Mouse (Mus musculus) cortical plate, adult 2 months (tissue): Measurements from ENCODE around the gene Ccser1. TPM values are rescaled to one million over a fixed set of nuclear protein-coding genes. Genes with fewer than 3 reads are reported as not detected.

Source experiments
- H3K27ac ChIP-seq: fragments of 200-500 bp; 2 replicates; pipeline ENCODE4 v1.5.1; 2012; ENCODE audit warnings: low read length, control low read depth, inconsistent platforms; ENCODE audit not compliant: insufficient read depth
- H3K4me1 ChIP-seq: fragments of 200-500 bp; 2 replicates; pipeline ENCODE4 v1.6.1; 2011; ENCODE audit warnings: low read length; ENCODE audit not compliant: control insufficient read depth, insufficient read depth
- H3K4me3 ChIP-seq: fragments of 200-500 bp; 2 replicates; pipeline ENCODE4 v1.5.1; 2011; ENCODE audit warnings: mild to moderate bottlenecking, low read length, control low read depth; ENCODE audit not compliant: insufficient read depth
- CTCF ChIP-seq: fragments of 200-500 bp; IDR thresholded peaks from 2 replicates; pipeline ENCODE4 v1.5.1; 2011; ENCODE audit warnings: mild to moderate bottlenecking, control low read depth, low read length; ENCODE audit not compliant: insufficient read depth; ENCODE audit errors: extremely low read depth
- POLR2A ChIP-seq: fragments of 200-500 bp; IDR thresholded peaks from 2 replicates; pipeline ENCODE4 v1.6.1; 2011; ENCODE audit warnings: mild to moderate bottlenecking, low read length, control low read depth; ENCODE audit not compliant: insufficient read depth; ENCODE audit errors: extremely low read depth
- polyA plus RNA-seq: library from polyadenylated mRNA; depleted of rRNA; stranded (reverse); fragments of >200 nt; gene quantifications from 2 replicates; pipeline ENCODE4 v1.2.3, GENCODE M21; 2012

Gene Ccser1
- polyA plus RNA-seq, 1 experiment: 11.7 TPM

DNA sequence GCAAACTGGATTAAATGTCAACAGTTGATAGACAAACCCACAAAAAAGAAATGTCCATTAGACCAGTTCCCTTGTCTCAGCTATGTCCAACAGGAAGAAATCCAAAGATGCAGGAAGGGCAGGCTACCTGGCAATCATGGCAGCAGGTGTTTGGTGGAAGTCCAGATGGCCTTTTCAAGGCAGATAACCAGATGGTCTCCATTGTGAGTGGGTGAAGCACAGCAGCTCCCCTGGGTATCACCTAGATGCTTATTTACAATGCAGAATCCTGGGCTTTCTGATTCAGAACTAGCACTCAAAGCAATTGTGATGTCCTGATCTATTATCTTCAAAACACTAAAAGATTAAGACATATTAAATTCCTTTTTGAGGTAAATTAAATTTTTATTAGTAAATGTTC lies 980.2 kb downstream of the Ccser1 start:
- H3K27ac ChIP-seq: no peak overlapping the region
- H3K4me3 ChIP-seq: no peak overlapping the region
- H3K4me1 ChIP-seq: no peaks in the 10 kb centered on the region
- TF ChIP-seq CTCF (no peak), POLR2A (no peak)

DNA sequence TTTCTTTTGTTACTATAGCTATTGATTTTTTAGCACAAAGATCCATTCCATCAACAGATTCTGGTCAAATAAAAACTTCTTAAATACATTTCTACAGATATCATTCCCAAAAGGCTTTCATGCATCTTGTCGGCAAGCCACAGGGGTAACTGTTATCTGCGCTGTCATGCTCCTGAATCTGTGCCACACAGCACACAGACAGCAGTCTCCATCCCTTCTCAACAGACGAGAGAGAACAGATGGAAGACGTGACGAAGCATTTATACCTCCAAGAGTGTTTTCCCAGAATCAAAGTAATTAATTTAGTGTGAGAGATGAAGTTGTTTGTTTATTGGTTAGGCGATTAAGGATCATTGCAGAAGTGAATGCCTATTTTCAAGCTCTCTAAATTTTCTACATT lies 982.5 kb downstream of the Ccser1 start:
- TF ChIP-seq CTCF: no peak
- no peak for TF ChIP-seq POLR2A
- no peaks in the 10 kb centered on the region for H3K4me1 ChIP-seq
- H3K27ac ChIP-seq: no peak overlapping the region
- no peak overlapping the region for H3K4me3 ChIP-seq

DNA sequence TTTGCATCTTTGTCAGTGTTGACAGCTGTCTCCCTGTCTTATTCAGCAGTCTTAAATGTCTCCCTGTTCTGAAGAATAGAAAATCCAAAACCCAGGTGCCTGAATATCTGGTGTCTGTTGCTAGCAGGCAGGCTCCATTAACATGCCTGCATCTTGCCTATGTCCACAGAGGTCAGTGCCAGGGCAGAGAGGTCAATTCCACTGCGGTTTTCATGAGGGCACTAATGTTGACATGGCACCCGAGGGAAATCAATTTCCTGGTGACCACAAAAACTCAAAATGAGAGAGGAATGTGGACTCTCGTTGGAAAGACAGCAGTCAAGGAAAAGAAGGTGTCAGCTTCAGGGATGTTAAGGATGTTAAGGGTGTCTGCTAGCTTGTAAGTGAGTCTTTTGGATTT lies 983.7 kb downstream of the Ccser1 start:
- no peaks in the 10 kb centered on the region for H3K4me1 ChIP-seq
- H3K4me3 ChIP-seq: no peak overlapping the region
- TF ChIP-seq POLR2A (no peak), CTCF (no peak)
- no peak overlapping the region for H3K27ac ChIP-seq

DNA sequence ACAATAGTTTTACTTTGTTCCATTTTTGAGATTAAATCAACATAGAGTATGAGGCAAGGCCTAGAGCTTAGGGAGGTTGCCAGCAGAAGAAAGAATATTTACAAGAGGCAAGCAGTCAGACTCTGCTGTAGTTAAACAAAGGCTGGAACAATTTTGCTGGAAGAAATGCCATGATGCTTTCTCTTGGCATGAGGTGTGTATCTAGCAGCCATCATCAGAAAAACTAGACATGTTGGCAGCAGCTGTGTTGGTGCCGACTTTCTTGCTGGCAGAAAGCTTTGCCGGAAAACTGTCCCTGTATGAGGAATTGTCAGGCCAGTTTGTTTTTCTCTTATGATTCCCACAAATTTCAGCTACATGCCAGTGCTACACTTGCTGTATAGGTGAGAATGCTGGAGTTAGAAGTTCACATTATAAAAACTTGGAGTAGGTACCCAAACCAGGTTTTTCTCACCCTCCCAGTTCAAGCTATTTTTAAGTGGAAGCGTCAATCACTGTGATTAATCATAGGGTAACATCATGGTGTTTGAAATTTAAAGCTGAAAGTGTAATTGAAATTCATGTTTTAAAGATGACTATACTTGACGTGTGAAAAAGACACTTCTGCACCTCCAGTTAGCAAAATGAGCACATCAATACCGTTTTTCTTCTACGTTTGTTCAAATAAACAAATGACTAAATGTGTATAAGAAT lies 1016.5 kb downstream of the Ccser1 start:
- no peak overlapping the region for H3K4me3 ChIP-seq
- peak overlapping the region; percentile 15; the same call in 1 of the 2 replicates for H3K27ac ChIP-seq
- H3K4me1 ChIP-seq: peaks cover 3% of the 10 kb centered on the region
- TF ChIP-seq CTCF (no peak), POLR2A (no peak)

DNA sequence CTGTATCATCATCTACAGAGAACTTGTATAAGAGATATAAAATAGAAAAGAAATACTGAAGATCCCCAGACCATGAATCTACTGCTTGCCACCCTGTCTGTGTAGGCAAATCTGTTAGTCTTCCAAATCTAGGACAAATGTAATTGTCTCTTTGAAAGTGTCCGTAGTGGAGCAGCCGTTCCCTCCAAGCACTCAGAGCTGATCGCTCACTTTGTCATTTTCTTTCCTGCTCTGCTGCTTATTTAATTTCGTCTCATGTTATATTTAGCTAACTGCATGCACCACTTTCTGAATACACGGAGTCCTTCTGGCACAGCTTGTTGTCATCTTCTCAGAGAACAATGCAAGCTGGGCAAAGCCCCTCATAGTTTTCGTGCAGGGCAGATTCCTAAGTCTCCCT lies 1018.6 kb downstream of the Ccser1 start:
- Histone ChIP-seq H3K4me3 (no peak overlapping the region), H3K4me1 (peaks cover 3% of the 10 kb centered on the region), H3K27ac (no peak overlapping the region)
- TF ChIP-seq CTCF (no peak), POLR2A (no peak)

DNA sequence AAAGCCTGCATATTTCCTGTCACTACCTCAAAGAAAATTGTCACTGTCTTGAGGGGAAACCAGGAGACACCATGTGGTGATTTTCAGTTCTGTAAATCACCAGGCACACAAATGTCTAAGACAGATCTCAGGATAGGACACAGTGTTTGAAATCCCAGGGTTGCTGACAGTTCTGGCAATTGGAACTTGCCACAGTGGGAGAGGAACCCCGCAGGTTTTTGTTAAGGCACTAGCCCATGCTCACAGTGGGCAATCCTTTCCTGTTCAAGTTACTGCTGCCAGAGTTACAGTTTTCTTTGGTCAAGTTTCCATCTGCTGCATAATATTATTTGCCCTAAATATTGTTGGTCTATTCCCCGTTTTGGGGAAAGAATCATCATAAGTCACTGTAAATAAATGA lies 1024.9 kb downstream of the Ccser1 start:
- Histone ChIP-seq H3K4me1 (no peaks in the 10 kb centered on the region), H3K4me3 (no peak overlapping the region), H3K27ac (no peak overlapping the region)
- TF ChIP-seq POLR2A (no peak), CTCF (no peak)

DNA sequence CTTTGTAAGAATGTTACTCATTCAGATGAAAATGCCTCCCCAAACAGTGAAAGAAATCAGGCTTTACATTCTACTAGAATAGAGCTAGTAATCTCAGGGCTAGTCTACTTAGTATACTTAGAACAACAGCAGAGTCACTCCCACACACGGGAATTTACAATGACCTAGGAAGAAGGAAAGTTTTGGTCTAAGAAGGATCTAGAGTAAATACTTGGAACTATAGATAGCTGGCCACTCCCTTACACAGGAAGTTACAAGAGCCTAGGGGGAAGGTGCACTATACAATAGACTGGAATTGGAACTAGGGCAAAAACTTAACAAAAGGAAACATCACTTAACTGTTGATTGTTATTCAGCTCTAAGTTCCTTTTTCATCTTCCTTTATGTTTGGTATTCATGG lies 1041.7 kb downstream of the Ccser1 start:
- Histone ChIP-seq H3K4me3 (no peak overlapping the region), H3K4me1 (no peaks in the 10 kb centered on the region), H3K27ac (no peak overlapping the region)
- TF ChIP-seq POLR2A: no peak
- no peak for TF ChIP-seq CTCF

DNA sequence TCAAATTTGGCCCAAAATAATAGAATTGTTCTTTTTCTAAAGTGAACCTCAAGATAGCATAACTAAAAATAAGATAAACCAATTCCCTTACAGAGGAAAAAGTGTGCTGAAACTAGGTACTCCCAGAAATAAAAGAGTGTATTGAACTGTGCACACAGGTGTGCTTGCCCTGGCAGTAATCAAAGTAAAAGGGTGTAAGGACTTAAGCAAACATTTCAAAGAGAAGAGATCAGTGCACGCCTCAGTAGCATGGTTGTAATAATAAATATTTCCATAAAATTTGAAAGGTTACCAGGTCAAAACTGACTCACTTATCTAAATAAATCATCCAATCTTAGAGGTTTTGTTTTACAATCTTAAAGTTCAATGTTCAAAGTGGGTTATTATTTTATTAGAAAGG lies 1083.8 kb downstream of the Ccser1 start:
- Histone ChIP-seq H3K27ac (no peak overlapping the region), H3K4me3 (no peak overlapping the region), H3K4me1 (no peaks in the 10 kb centered on the region)
- TF ChIP-seq POLR2A (no peak), CTCF (no peak)

- Histone ChIP-seq H3K4me1 (no peaks in the 10 kb centered on the region), H3K4me3 (no peak overlapping the region), H3K27ac (no peak overlapping the region)
- TF ChIP-seq CTCF (no peak), POLR2A (no peak)
These were observed 1084.4 kb downstream of the Ccser1 start for GRCm38 (mm10) chr6:62264525-62264924.

DNA sequence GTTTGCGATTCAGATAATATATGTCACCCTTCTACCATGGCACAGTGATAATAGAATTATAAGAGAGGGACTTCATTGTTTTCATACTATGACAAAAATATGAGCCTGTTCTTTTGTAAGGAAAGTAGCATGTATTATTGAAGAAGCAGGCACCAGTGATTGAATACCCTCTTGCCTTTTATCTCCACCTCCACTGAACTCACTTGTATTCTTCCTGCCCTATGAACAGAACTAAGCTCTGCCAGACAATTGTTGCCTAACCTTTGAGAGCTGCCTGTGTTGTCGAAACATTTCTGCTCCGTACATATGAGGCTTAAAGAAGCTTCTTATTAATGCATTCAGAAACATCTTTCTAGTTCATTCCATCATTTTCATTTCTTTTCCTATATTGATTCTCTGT lies 1101.1 kb downstream of the Ccser1 start:
- H3K27ac ChIP-seq: no peak overlapping the region
- no peaks in the 10 kb centered on the region for H3K4me1 ChIP-seq
- H3K4me3 ChIP-seq: no peak overlapping the region
- no peak for TF ChIP-seq POLR2A
- TF ChIP-seq CTCF: no peak

- no peak for TF ChIP-seq POLR2A
- Histone ChIP-seq H3K27ac (no peak overlapping the region), H3K4me1 (no peaks in the 10 kb centered on the region), H3K4me3 (no peak overlapping the region)
These were observed 1121.6 kb downstream of the Ccser1 start for GRCm38 (mm10) chr6:62301576-62302312.
